Mouse (Mus musculus) limb, embryonic 13.5 days (tissue): ENCODE results near the gene Ppp3ca. TPM values are rescaled to one million over a fixed set of nuclear protein-coding genes. Genes with fewer than 3 reads are reported as not detected.

Experiments
- ATAC-seq: fragments of 200-750 bp; cut with Nextera tagmentation; 2 replicates; pipeline ENCODE4 v1.8.0; 2017; ENCODE audit warnings: low read depth, moderate number of reproducible peaks, moderate TSS enrichment; ENCODE audit not compliant: low FRiP score
- H3K27ac ChIP-seq: fragments of 300-500 bp; sonication (generic); 2 replicates; pipeline ENCODE4 v1.5.1; 2015; ENCODE audit warnings: inconsistent platforms, mild to moderate bottlenecking, moderate library complexity
- H3K27me3 ChIP-seq: fragments of 300-500 bp; sonication (generic); 2 replicates; pipeline ENCODE4 v1.6.1; 2015; ENCODE audit warnings: mild to moderate bottlenecking, inconsistent platforms
- H3K36me3 ChIP-seq: fragments of 300-500 bp; sonication (generic); 2 replicates; pipeline ENCODE4 v1.6.1; 2015; ENCODE audit warnings: inconsistent platforms, mild to moderate bottlenecking, moderate library complexity
- H3K4me1 ChIP-seq: fragments of 300-500 bp; sonication (generic); 2 replicates; pipeline ENCODE4 v1.6.1; 2015; ENCODE audit warnings: inconsistent platforms
- H3K4me2 ChIP-seq: fragments of 300-500 bp; sonication (generic); replicated peaks from 2 replicates; pipeline ENCODE4 v1.6.1; 2015; ENCODE audit warnings: inconsistent platforms, mild to moderate bottlenecking, moderate library complexity
- H3K4me3 ChIP-seq: fragments of 300-500 bp; sonication (generic); 2 replicates; pipeline ENCODE4 v1.5.1; 2015; ENCODE audit warnings: moderate library complexity, mild to moderate bottlenecking, inconsistent platforms
- H3K9ac ChIP-seq: fragments of 300-500 bp; sonication (generic); 2 replicates; pipeline ENCODE4 v1.6.1; 2015; ENCODE audit warnings: mild to moderate bottlenecking, inconsistent platforms
- H3K9me3 ChIP-seq: fragments of 300-500 bp; sonication (generic); 2 replicates; pipeline ENCODE4 v1.6.1; 2016; ENCODE audit warnings: inconsistent platforms
- WGBS: fragments of 180-500 bp; shearing (Covaris S2); methylation state at CpG from one replicate; pipeline ENCODE4 v1.1.7; 2015; 5-methylcytosine and 5-hydroxymethylcytosine counted together
- polyA plus RNA-seq: library from polyadenylated mRNA; unstranded; fragments of >200 nt; fragmentation: Nextera tagmentation; extraction: Ambion mirVana; gene quantifications from 2 replicates; pipeline ENCODE4 v1.2.1, GENCODE M21; 2015

Ppp3ca gene
- polyA plus RNA-seq, 1 experiment from 2014 or later, result 67.4 TPM

DNA sequence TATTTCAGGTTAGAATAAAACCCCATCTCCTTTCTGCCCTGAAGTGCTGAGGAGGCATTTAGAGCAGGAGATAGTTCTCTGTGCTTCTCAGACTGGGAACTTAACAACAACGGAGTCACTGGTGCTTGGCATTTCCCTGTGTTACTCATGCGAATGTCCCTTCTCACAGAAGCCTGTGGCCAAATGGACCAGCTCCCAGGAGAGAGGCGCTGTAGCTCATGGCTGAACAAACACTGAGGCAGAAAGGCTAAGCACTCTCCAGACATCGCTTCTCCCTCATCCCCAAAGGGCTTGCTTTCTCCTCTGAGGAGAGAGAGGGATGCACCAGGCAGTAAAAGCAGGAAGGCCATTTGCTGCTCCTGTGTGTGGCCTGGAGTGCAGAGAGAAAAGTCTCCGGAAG, 164.0 kb downstream of the Ppp3ca start:
- Histone ChIP-seq H3K36me3 (no peaks in the 10 kb centered on the region), H3K9ac (no peak overlapping the region), H3K9me3 (no peaks in the 10 kb centered on the region), H3K4me3 (no peak overlapping the region), H3K27me3 (no peaks in the 10 kb centered on the region), H3K4me1 (peaks cover 48% of the 10 kb centered on the region), H3K4me2 (peak overlapping the region; percentile 37), H3K27ac (no peak overlapping the region)
- ATAC-seq, result no peak
- WGBS, result 4% methylated on average over 5 of the region's 5 CpGs

DNA sequence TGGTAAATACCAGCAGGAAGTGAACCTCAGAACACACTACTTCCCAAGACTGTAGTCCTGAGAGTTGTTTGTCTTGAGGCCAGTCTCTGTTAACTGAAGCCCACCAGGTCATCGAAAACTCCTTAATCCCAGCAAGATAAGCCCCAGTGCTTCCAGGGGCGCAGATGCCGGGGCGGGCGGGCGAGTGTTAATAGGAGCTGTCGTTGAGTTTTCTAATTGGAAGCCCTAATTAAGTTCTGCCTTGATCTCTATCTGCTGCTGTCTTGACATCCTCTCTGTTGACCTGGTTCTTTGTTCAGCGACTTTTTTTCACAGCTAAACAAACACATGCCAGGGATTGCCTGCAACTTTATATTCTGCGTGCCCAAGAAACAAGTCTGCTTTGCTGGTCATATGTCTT, 165.9 kb downstream of the Ppp3ca start:
- H3K4me3 ChIP-seq, result no peak overlapping the region
- no peak overlapping the region for H3K9ac ChIP-seq
- peaks cover 36% of the 10 kb centered on the region for H3K4me1 ChIP-seq
- H3K36me3 ChIP-seq, result no peaks in the 10 kb centered on the region
- H3K27ac ChIP-seq, result no peak overlapping the region
- H3K9me3 ChIP-seq, result no peaks in the 10 kb centered on the region
- 38% methylated on average over 9 of the region's 9 CpGs for WGBS
- ATAC-seq, result no peak
- H3K4me2 ChIP-seq, result no peak overlapping the region
- no peaks in the 10 kb centered on the region for H3K27me3 ChIP-seq

DNA sequence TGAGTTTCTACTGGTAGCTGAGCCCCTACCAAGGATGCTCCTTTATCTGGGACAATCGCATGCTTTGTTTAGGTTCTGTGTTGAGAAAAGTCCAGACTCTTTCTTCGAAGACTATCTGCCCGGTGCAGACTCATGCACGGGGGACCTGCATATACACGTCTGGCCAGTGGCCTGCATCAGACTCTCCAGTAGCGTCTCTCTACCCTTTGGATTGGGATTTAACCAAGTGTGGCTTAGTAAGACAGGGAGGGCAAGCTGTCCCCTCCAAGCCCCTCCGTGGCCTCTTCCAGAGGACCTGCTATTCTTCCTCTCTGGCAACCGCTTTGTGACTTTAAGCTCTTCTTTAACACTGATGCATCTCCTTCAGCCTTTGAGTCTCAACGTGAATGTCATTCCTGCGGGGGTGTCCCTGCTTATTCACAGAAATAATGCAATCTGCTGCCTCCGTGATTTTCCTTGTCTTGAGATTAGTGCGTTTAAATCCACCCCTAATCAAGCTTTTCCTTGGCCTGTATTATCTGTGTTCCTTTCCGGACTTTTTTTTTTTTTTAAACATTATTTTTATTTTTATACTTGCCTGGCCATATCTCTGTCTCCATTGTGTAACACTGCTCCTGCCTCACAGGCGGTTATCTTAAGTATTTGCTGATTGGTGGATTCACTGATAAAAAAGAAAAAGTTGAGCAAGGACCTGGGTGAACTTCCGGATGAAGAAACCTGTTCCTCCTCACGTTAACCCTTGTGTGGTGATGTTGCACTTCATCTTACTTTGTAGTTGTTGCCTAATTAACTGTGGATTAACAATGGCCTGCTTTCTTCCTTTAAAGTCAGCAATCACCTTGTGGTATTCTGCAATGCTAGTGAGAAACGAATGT, 166.6 kb downstream of the Ppp3ca start:
- ATAC-seq, result no peak
- Histone ChIP-seq H3K9me3 (no peaks in the 10 kb centered on the region), H3K4me1 (peaks cover 35% of the 10 kb centered on the region), H3K4me3 (no peak overlapping the region), H3K4me2 (no peak overlapping the region), H3K27me3 (no peaks in the 10 kb centered on the region), H3K36me3 (no peaks in the 10 kb centered on the region), H3K9ac (no peak overlapping the region), H3K27ac (no peak overlapping the region)
- 55% methylated on average over 17 of the region's 17 CpGs for WGBS

DNA sequence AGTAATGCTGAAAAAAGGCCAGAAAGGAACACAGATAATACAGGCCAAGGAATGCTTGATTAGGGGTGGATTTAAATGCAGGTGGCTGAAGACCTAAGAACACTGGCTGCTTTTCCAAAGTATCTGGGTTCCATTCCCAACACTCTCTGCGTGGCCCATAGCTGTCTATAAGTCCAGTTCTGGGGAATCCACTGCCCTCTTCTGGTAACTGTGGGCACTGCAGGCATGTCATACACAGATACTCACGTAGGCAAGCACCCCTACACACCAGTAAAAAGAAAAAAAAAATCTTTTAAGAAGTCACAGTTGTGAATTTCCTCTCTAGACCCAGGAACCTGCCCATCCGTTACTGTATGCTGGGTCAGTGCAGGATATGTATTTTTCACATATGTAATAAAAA, 167.7 kb downstream of the Ppp3ca start:
- Histone ChIP-seq H3K4me1 (peaks cover 33% of the 10 kb centered on the region), H3K9me3 (no peaks in the 10 kb centered on the region), H3K4me2 (no peak overlapping the region), H3K9ac (no peak overlapping the region), H3K27ac (no peak overlapping the region), H3K27me3 (no peaks in the 10 kb centered on the region), H3K4me3 (no peak overlapping the region), H3K36me3 (no peaks in the 10 kb centered on the region)
- no peak for ATAC-seq
- 84% methylated on average over 3 of the region's 3 CpGs for WGBS

DNA sequence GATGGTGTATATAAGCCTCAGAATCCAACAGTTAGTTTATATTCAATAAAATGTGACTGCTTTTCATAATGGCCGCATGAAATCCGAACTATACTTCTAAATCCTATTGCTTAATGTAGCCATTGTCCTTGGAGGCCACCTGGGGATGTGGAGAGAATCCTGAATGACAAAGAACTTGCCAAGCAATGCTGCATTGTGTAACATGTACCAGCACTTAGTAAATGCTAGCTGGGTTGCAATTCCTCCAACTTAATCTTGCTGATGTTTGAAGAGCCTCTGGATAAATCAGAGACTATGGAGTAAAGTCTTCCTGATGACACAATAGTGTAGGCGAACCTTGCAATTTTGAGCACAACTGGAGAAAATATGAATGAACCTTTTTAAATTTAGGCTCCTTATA, 171.4 kb downstream of the Ppp3ca start:
- Histone ChIP-seq H3K4me2 (no peak overlapping the region), H3K4me1 (peaks cover 18% of the 10 kb centered on the region), H3K4me3 (no peak overlapping the region), H3K9me3 (no peaks in the 10 kb centered on the region), H3K9ac (no peak overlapping the region), H3K27me3 (no peaks in the 10 kb centered on the region), H3K36me3 (no peaks in the 10 kb centered on the region), H3K27ac (no peak overlapping the region; the same call in 1 of the 2 replicates)
- no peak for ATAC-seq
- WGBS, result 72% methylated on average over 3 of the region's 3 CpGs

DNA sequence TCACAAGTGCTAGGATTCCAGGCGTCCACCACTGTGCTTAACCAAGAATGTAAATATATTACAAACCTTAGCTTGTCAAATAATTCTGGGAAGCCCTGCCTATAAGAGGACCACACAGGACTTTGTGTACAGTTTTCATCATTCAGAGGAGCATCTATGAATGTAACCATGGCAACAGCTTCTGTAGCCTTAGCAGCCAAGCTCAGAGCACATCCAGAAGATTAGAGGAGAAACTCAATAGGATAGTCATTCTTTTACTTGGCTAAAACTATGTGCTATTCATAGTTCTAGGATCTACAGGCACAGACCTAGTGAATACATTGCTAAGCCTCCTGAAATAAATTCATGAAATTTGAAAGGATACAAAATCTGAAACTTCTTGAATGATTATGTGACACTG, 172.5 kb downstream of the Ppp3ca start:
- H3K27me3 ChIP-seq, result no peaks in the 10 kb centered on the region
- no peak overlapping the region for H3K4me3 ChIP-seq
- H3K4me2 ChIP-seq, result no peak overlapping the region
- WGBS, result 73% methylated on average over 1 of the region's 1 CpGs
- H3K9me3 ChIP-seq, result no peaks in the 10 kb centered on the region
- peaks cover 15% of the 10 kb centered on the region for H3K4me1 ChIP-seq
- no peaks in the 10 kb centered on the region for H3K36me3 ChIP-seq
- no peak overlapping the region for H3K9ac ChIP-seq
- H3K27ac ChIP-seq, result no peak overlapping the region
- ATAC-seq, result no peak

DNA sequence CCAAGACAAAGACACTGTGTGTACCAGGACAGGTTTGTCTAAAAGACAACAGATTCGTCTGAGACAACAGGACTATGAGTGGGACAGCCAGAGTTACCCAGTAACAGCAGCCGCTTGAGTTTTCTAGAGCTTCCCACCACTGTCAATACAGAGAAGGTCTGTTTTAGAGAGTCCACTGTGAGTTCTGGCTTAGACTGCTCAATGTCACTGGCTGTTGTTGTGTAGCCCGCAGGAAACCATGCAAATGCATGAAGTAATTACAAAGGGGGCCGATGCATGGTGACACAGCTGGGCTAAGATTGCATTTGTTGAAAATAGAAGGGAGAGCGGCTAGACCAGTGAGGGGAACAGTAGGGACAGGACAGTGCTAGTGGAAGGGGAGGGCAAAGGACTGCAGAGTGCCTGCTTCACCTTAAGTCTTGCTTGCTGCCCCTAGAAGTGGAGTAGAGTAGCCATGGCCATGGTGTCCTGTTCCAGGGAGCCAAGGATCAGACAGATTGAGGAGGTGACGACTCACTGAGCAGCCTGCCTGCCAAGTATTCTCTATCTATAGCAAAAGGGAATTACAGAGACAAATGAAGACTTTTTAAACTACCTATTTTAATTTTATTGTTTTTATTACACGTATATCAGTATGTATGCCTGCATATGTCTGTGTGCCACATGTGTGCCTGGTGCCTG, 174.0 kb downstream of the Ppp3ca start:
- no peaks in the 10 kb centered on the region for H3K9me3 ChIP-seq
- no peak overlapping the region for H3K9ac ChIP-seq
- H3K36me3 ChIP-seq, result no peaks in the 10 kb centered on the region
- H3K27ac ChIP-seq, result no peak overlapping the region
- peaks cover 15% of the 10 kb centered on the region for H3K4me1 ChIP-seq
- ATAC-seq, result no peak
- no peak overlapping the region for H3K4me3 ChIP-seq
- no peaks in the 10 kb centered on the region for H3K27me3 ChIP-seq
- WGBS, result 66% methylated on average over 7 of the region's 7 CpGs
- no peak overlapping the region for H3K4me2 ChIP-seq

DNA sequence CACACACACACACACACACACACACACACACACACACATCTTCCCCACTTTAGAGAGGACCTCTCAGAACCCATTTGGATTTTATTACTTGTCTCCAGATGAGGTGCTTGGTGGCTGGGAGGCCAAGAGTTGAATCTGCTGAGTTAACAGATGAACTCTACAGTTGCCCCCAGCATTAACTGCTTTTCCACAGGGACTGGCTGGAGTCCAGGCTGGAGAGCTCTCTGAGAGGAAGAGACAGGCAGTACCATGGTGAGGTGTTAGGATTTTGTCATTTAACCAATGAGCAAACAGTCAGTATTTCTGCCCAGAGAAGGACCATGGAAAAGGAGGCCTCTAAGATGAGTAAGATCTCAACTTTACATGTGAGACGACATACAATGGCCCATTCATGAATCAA, 179.1 kb downstream of the Ppp3ca start:
- Histone ChIP-seq H3K36me3 (no peaks in the 10 kb centered on the region; the same call in 1 of the 2 replicates), H3K9ac (no peak overlapping the region), H3K4me3 (no peak overlapping the region), H3K9me3 (no peaks in the 10 kb centered on the region), H3K27ac (no peak overlapping the region), H3K4me1 (peaks cover 7% of the 10 kb centered on the region), H3K4me2 (no peak overlapping the region), H3K27me3 (no peaks in the 10 kb centered on the region)
- WGBS, result 95% methylated on average over 1 of the region's 1 CpGs
- no peak for ATAC-seq

- no peak overlapping the region for H3K27ac ChIP-seq
- 85% methylated on average over 6 of the region's 6 CpGs for WGBS
- no peak overlapping the region for H3K9ac ChIP-seq
- H3K4me1 ChIP-seq, result no peaks in the 10 kb centered on the region
- no peaks in the 10 kb centered on the region for H3K27me3 ChIP-seq
- no peaks in the 10 kb centered on the region for H3K9me3 ChIP-seq
- no peak overlapping the region for H3K4me2 ChIP-seq
- ATAC-seq, result no peak
- no peaks in the 10 kb centered on the region; the same call in 1 of the 2 replicates for H3K36me3 ChIP-seq
- H3K4me3 ChIP-seq, result no peak overlapping the region
These were observed 183.0 kb downstream of the Ppp3ca start for GRCm38 (mm10) chr3:136852921-136853320.

GRCm38 (mm10) chr3:136853596-136853995, 183.7 kb downstream of the Ppp3ca start:
- Histone ChIP-seq H3K4me3 (no peak overlapping the region), H3K27me3 (no peaks in the 10 kb centered on the region), H3K27ac (no peak overlapping the region), H3K4me1 (no peaks in the 10 kb centered on the region), H3K36me3 (no peaks in the 10 kb centered on the region; the same call in 1 of the 2 replicates), H3K9me3 (no peaks in the 10 kb centered on the region), H3K9ac (no peak overlapping the region), H3K4me2 (no peak overlapping the region)
- WGBS, result 74% methylated on average over 4 of the region's 4 CpGs
- ATAC-seq, result no peak

- 87% methylated on average over 4 of the region's 4 CpGs for WGBS
- H3K27me3 ChIP-seq, result no peaks in the 10 kb centered on the region
- no peak overlapping the region for H3K9ac ChIP-seq
- H3K4me2 ChIP-seq, result no peak overlapping the region
- no peaks in the 10 kb centered on the region for H3K4me1 ChIP-seq
- no peak overlapping the region for H3K4me3 ChIP-seq
- H3K36me3 ChIP-seq, result no peaks in the 10 kb centered on the region; the same call in 1 of the 2 replicates
- H3K9me3 ChIP-seq, result no peaks in the 10 kb centered on the region
- no peak overlapping the region for H3K27ac ChIP-seq
- no peak for ATAC-seq
These were observed 186.1 kb downstream of the Ppp3ca start for GRCm38 (mm10) chr3:136855996-136856395.

GRCm38 (mm10) chr3:136862051-136862837, 192.3 kb downstream of the Ppp3ca start:
- ATAC-seq, result no peak
- no peaks in the 10 kb centered on the region; the same call in 1 of the 2 replicates for H3K36me3 ChIP-seq
- no peaks in the 10 kb centered on the region for H3K9me3 ChIP-seq
- 70% methylated on average over 11 of the region's 11 CpGs for WGBS
- H3K4me1 ChIP-seq, result peaks cover 11% of the 10 kb centered on the region
- H3K27ac ChIP-seq, result no peak overlapping the region
- no peak overlapping the region for H3K9ac ChIP-seq
- H3K4me2 ChIP-seq, result no peak overlapping the region
- H3K27me3 ChIP-seq, result no peaks in the 10 kb centered on the region
- H3K4me3 ChIP-seq, result no peak overlapping the region
